Mouse (Mus musculus): ENCODE measurements around the gene Syt1.

GRCm38 (mm10) chr10:108579396-108579795 is 431.4 kb downstream of the Syt1 start:
- TF ChIP-seq POLR2A (IDR thresholded peaks at IDR 0.05; ENCODE audit: borderline replicate concordance, extremely low read depth, insufficient read depth, insufficient read length, poor library complexity, severe bottlenecking) (no peak), CTCF (IDR thresholded peaks at IDR 0.05; ENCODE audit: borderline replicate concordance, extremely low read depth, insufficient read depth, insufficient read length) (no peak)
